Mouse (Mus musculus): ENCODE measurements around the gene Cldn5. TPM values are rescaled to one million over a fixed set of nuclear protein-coding genes. Genes with fewer than 3 reads are reported as not detected.
A peak's percentile ranks its signal among the peaks of the same experiment; 100 is the strongest.

Cldn5 gene
- polyA plus RNA-seq, 1 experiment from 2014 or later: 27.3 TPM

GRCm38 (mm10) chr16:18769501-18769900 is 7.1 kb upstream of the Cldn5 start:
- peaks cover 6% of the 10 kb centered on the region for H3K27me3 ChIP-seq (ENCODE audit: insufficient read depth, poor library complexity, severe bottlenecking)
- no peak overlapping the region for H3K4me3 ChIP-seq
- no peak for DNase-seq (ENCODE audit: low spot score)
- 69% methylated on average over 1 of the region's 1 CpGs for WGBS
- H3K4me1 ChIP-seq (replicated peaks): peaks cover 14% of the 10 kb centered on the region
- no peaks in the 10 kb centered on the region for H3K9me3 ChIP-seq
- no peaks in the 10 kb centered on the region for H3K36me3 ChIP-seq
- H3K27ac ChIP-seq: no peak overlapping the region

GRCm38 (mm10) chr16:18773936-18774335 is 2.7 kb upstream of the Cldn5 start:
- Histone ChIP-seq H3K9me3 (no peaks in the 10 kb centered on the region), H3K27me3 (ENCODE audit: insufficient read depth, poor library complexity, severe bottlenecking) (peaks cover 50% of the 10 kb centered on the region), H3K4me1 (replicated peaks) (peaks cover 49% of the 10 kb centered on the region), H3K4me3 (no peak overlapping the region), H3K36me3 (no peaks in the 10 kb centered on the region), H3K27ac (0 out of 2 replicates have a peak overlapping the region, but pooled peaks have one; percentile 17)
- DNase-seq (ENCODE audit: low spot score): peak; percentile 35
- 10% methylated on average over 2 of the region's 2 CpGs for WGBS

GRCm38 (mm10) chr16:18775621-18776555 is 759 bp upstream of the Cldn5 start:
- H3K4me3 ChIP-seq: peak overlapping the region; percentile 55
- peaks cover 63% of the 10 kb centered on the region for H3K27me3 ChIP-seq (ENCODE audit: insufficient read depth, poor library complexity, severe bottlenecking)
- 22% methylated on average over 18 of the region's 18 CpGs for WGBS

DNA sequence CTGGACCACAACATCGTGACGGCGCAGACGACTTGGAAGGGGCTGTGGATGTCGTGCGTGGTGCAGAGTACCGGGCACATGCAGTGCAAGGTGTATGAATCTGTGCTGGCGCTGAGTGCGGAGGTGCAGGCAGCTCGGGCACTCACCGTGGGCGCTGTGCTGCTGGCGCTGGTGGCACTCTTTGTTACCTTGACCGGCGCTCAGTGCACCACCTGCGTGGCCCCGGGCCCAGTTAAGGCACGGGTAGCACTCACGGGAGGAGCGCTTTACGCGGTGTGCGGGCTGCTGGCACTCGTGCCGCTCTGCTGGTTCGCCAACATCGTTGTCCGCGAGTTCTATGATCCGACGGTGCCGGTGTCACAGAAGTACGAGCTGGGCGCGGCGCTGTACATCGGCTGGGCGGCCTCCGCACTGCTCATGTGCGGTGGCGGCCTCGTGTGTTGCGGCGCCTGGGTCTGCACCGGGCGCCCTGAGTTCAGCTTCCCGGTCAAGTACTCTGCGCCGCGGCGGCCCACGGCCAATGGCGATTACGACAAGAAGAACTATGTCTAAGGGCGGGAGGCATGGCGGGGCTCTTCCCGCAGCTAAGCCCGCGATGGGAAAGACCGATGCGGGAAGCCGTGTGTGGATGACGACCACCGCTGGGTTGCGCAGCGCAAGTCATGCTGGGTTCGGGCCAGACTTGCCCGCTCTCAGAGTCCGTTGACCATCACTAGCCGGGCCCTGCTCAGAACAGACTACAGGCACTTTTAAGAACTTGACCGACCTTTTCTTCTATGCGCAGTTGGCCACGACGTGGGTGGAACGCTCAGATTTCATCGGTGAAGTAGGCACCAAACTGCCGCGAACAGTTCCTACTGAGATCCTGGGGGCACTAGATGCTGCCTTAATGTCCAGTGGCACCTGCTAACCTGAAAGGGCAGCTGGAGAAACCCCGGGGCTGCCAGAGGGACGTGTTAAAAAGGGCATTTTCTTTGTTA is 744 bp downstream of the Cldn5 start:
- H3K27me3 ChIP-seq (ENCODE audit: insufficient read depth, poor library complexity, severe bottlenecking): peaks cover 63% of the 10 kb centered on the region
- H3K36me3 ChIP-seq: peaks cover 27% of the 10 kb centered on the region
- H3K4me1 ChIP-seq (replicated peaks): peaks cover 49% of the 10 kb centered on the region
- H3K27ac ChIP-seq: peak overlapping the region; percentile 59
- no peaks in the 10 kb centered on the region for H3K9me3 ChIP-seq
- H3K4me3 ChIP-seq: peak overlapping the region; percentile 55
- 2% methylated on average over 80 of the region's 80 CpGs for WGBS
- peak; percentile 47 for DNase-seq (ENCODE audit: low spot score)

More at GRCm38 (mm10) chr16:18775621-18776555, 759 bp upstream of the Cldn5 start:
- peak overlapping the region; percentile 37; the same call in 1 of the 2 replicates for H3K27ac ChIP-seq
- peaks cover 49% of the 10 kb centered on the region for H3K4me1 ChIP-seq (replicated peaks)
- H3K9me3 ChIP-seq: no peaks in the 10 kb centered on the region
- DNase-seq (ENCODE audit: low spot score): peak; percentile 7
- peaks cover 12% of the 10 kb centered on the region for H3K36me3 ChIP-seq

GRCm38 (mm10) chr16:18778461-18778860 is 1.8 kb downstream of the Cldn5 start:
- WGBS: 64% methylated on average over 2 of the region's 2 CpGs
- Histone ChIP-seq H3K9me3 (no peaks in the 10 kb centered on the region), H3K36me3 (peaks cover 36% of the 10 kb centered on the region), H3K4me1 (replicated peaks) (peaks cover 45% of the 10 kb centered on the region), H3K27ac (no peak overlapping the region), H3K4me3 (peak overlapping the region; percentile 55), H3K27me3 (ENCODE audit: insufficient read depth, poor library complexity, severe bottlenecking) (peaks cover 63% of the 10 kb centered on the region)
- no peak for DNase-seq (ENCODE audit: low spot score)

DNA sequence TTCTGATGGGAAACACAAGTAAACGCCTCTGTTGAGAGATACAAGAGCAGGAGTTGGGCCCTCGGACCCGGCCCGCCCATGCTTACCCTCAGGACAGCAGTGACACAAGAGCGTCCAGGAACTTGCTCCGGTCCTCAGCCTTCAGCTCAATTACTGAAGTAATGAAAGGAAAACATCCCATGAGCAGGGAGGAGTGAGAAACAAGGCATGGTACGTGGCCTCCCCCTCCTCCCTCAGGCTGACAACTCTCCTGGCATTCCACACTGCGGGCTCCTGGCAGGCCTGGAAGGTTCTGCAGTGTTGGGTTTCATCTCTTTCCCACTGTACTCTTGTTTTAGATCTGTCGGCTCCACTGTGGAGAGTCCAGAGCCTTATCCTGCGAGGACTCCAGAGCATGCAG is 5.2 kb downstream of the Cldn5 start:
- peaks cover 15% of the 10 kb centered on the region for H3K4me1 ChIP-seq (replicated peaks)
- H3K27me3 ChIP-seq (ENCODE audit: insufficient read depth, poor library complexity, severe bottlenecking): peaks cover 34% of the 10 kb centered on the region
- H3K9me3 ChIP-seq: no peaks in the 10 kb centered on the region
- H3K36me3 ChIP-seq: peaks cover 68% of the 10 kb centered on the region
- 94% methylated on average over 10 of the region's 10 CpGs for WGBS
- H3K4me3 ChIP-seq: no peak overlapping the region
- H3K27ac ChIP-seq: no peak overlapping the region
- DNase-seq (ENCODE audit: low spot score): no peak

- H3K36me3 ChIP-seq: peaks cover 93% of the 10 kb centered on the region
Measured at GRCm38 (mm10) chr16:18785025-18785424, 8.4 kb downstream of the Cldn5 start.

GRCm38 (mm10) chr16:18785485-18785884 is 8.8 kb downstream of the Cldn5 start:
- no peak for DNase-seq (ENCODE audit: low spot score)
- WGBS: 82% methylated on average over 1 of the region's 1 CpGs

More at GRCm38 (mm10) chr16:18785025-18785424, 8.4 kb downstream of the Cldn5 start:
- 94% methylated on average over 7 of the region's 7 CpGs for WGBS
- peaks cover 2% of the 10 kb centered on the region for H3K27me3 ChIP-seq (ENCODE audit: insufficient read depth, poor library complexity, severe bottlenecking)
- no peaks in the 10 kb centered on the region for H3K9me3 ChIP-seq
- no peak overlapping the region for H3K4me3 ChIP-seq
- H3K4me1 ChIP-seq (replicated peaks): no peaks in the 10 kb centered on the region
- H3K27ac ChIP-seq: no peak overlapping the region
- no peak for DNase-seq (ENCODE audit: low spot score)

GRCm38 (mm10) chr16:18786652-18787051 is 10.0 kb downstream of the Cldn5 start:
- H3K27me3 ChIP-seq (ENCODE audit: insufficient read depth, poor library complexity, severe bottlenecking): no peaks in the 10 kb centered on the region
- DNase-seq (ENCODE audit: low spot score): no peak
- peaks cover 95% of the 10 kb centered on the region for H3K36me3 ChIP-seq

More at GRCm38 (mm10) chr16:18785485-18785884, 8.8 kb downstream of the Cldn5 start:
- no peak overlapping the region for H3K27ac ChIP-seq
- H3K36me3 ChIP-seq: peaks cover 95% of the 10 kb centered on the region
- H3K9me3 ChIP-seq: no peaks in the 10 kb centered on the region
- H3K27me3 ChIP-seq (ENCODE audit: insufficient read depth, poor library complexity, severe bottlenecking): no peaks in the 10 kb centered on the region
- no peak overlapping the region for H3K4me3 ChIP-seq
- H3K4me1 ChIP-seq (replicated peaks): no peaks in the 10 kb centered on the region

DNA sequence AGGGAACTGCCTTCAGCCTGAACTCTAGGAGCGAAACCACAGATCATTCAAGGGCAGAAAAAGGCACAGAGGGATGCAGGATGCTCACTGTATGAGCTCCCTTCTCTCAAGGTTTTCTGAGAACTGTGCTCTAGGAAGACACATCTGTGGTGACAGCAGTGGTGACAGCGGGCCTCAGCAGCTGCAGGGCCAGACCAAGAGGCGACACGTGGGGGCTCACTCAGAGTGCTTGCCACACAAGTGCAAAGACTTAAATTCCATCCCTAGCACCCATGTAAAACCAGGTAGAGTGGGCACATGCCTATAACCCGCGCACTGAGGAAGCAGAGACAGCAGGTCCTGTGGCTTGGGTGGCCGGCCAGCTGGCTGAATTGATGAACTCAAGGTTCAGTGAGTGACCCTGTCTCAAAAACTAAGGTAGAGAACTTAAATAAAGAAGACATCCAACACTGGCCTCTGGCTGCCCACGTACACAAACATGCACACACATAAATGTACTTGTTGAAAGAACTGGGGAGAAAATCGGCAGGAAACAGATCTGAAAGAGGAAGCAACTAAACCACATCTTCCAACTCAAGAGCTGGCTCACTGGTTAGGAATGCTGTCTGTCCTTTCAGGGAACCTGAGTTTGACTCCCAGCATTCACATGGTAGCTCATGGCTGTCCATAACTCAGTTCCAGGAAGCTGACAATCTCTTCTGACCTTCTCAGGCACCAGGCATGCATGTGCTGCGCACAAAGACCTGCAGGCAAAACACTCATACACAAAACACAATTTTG is 12.2 kb downstream of the Cldn5 start:
- H3K4me1 ChIP-seq (replicated peaks): no peaks in the 10 kb centered on the region
- no peak for DNase-seq (ENCODE audit: low spot score)
- H3K27me3 ChIP-seq (ENCODE audit: insufficient read depth, poor library complexity, severe bottlenecking): no peaks in the 10 kb centered on the region
- H3K36me3 ChIP-seq: peaks cover 95% of the 10 kb centered on the region
- H3K4me3 ChIP-seq: no peak overlapping the region
- WGBS: 92% methylated on average over 10 of the region's 10 CpGs
- H3K27ac ChIP-seq: no peak overlapping the region
- no peaks in the 10 kb centered on the region for H3K9me3 ChIP-seq

More at GRCm38 (mm10) chr16:18786652-18787051, 10.0 kb downstream of the Cldn5 start:
- no peak overlapping the region for H3K4me3 ChIP-seq
- 95% methylated on average over 10 of the region's 10 CpGs for WGBS
- H3K4me1 ChIP-seq (replicated peaks): no peaks in the 10 kb centered on the region
- H3K9me3 ChIP-seq: no peaks in the 10 kb centered on the region
- H3K27ac ChIP-seq: no peak overlapping the region

- WGBS: 92% methylated on average over 11 of the region's 11 CpGs
- H3K4me3 ChIP-seq: no peak overlapping the region
- H3K36me3 ChIP-seq: peaks cover 98% of the 10 kb centered on the region
Measured at GRCm38 (mm10) chr16:18795223-18795899, 18.7 kb downstream of the Cldn5 start.

More at GRCm38 (mm10) chr16:18795223-18795899, 18.7 kb downstream of the Cldn5 start:
- no peaks in the 10 kb centered on the region for H3K4me1 ChIP-seq (replicated peaks)
- H3K9me3 ChIP-seq: no peaks in the 10 kb centered on the region
- no peak for DNase-seq (ENCODE audit: low spot score)
- H3K27ac ChIP-seq: no peak overlapping the region
- H3K27me3 ChIP-seq (ENCODE audit: insufficient read depth, poor library complexity, severe bottlenecking): no peaks in the 10 kb centered on the region
